Mouse (Mus musculus) G1E (cell line): ENCODE measurements around the gene Xylb.

ENCODE experiments used
- CTCF ChIP-seq: IDR thresholded peaks from 2 replicates; pipeline ENCODE4 v1.5.1; 2012; ENCODE audit warnings: low read depth, low read length, inconsistent platforms, mixed read lengths
- GATA1 ChIP-seq: IDR thresholded peaks from 2 replicates; pipeline ENCODE4 v1.6.1; 2012; ENCODE audit warnings: borderline replicate concordance, low read length, inconsistent platforms, mixed read lengths
- POLR2AphosphoS5 ChIP-seq: IDR thresholded peaks from 2 replicates; pipeline ENCODE4 v1.6.1; 2012; ENCODE audit warnings: low read depth, low read length, inconsistent platforms; ENCODE audit not compliant: insufficient replicate concordance

GRCm38 (mm10) chr9:119425976-119426415 is 68.8 kb downstream of the Xylb start:
- TF ChIP-seq CTCF, result no peak
- TF ChIP-seq POLR2AphosphoS5, result no peak
- TF ChIP-seq GATA1, result no peak
